Mouse (Mus musculus) hindbrain, embryonic 15.5 days (tissue): ENCODE results near the gene Hpse2. TPM values are rescaled to one million over a fixed set of nuclear protein-coding genes. Genes with fewer than 3 reads are reported as not detected.

Experiments
- ATAC-seq: fragments of 200-750 bp; cut with Nextera tagmentation; 2 replicates; pipeline ENCODE4 v1.8.0; 2017; ENCODE audit warnings: low read depth, moderate number of reproducible peaks, moderate TSS enrichment; ENCODE audit not compliant: low FRiP score
- H3K27ac ChIP-seq: fragments of 300-500 bp; sonication (generic); replicated peaks from 2 replicates; pipeline ENCODE4 v1.5.1; 2015; ENCODE audit warnings: mild to moderate bottlenecking, inconsistent platforms
- H3K27me3 ChIP-seq: fragments of 300-500 bp; sonication (generic); 2 replicates; pipeline ENCODE4 v1.6.1; 2015; ENCODE audit warnings: control low read depth, inconsistent platforms
- H3K36me3 ChIP-seq: fragments of 300-500 bp; sonication (generic); 2 replicates; pipeline ENCODE4 v1.6.1; 2015; ENCODE audit warnings: control low read depth, inconsistent platforms
- H3K4me1 ChIP-seq: fragments of 300-500 bp; sonication (generic); replicated peaks from 2 replicates; pipeline ENCODE4 v1.6.1; 2015; ENCODE audit warnings: control low read depth, inconsistent platforms
- H3K4me2 ChIP-seq: fragments of 300-500 bp; sonication (generic); 2 replicates; pipeline ENCODE4 v1.6.1; 2015; ENCODE audit warnings: moderate library complexity, mild to moderate bottlenecking, inconsistent platforms
- H3K4me3 ChIP-seq: fragments of 300-500 bp; sonication (generic); 2 replicates; pipeline ENCODE4 v1.5.1; 2015; ENCODE audit warnings: mild to moderate bottlenecking, inconsistent platforms
- H3K9ac ChIP-seq: fragments of 300-500 bp; sonication (generic); 2 replicates; pipeline ENCODE4 v1.6.1; 2015; ENCODE audit warnings: inconsistent platforms
- H3K9me3 ChIP-seq: fragments of 300-500 bp; sonication (generic); 2 replicates; pipeline ENCODE4 v1.6.1; 2016; ENCODE audit warnings: control low read depth, inconsistent platforms
- WGBS: fragments of 180-500 bp; shearing (Covaris S2); methylation state at CpG from one replicate; pipeline ENCODE4 v1.1.7; 2015; 5-methylcytosine and 5-hydroxymethylcytosine counted together
- polyA plus RNA-seq: library from polyadenylated mRNA; unstranded; fragments of >200 nt; fragmentation: Nextera tagmentation; extraction: Ambion mirVana; gene quantifications from 2 replicates; pipeline ENCODE4 v1.2.1, GENCODE M21; 2015

Hpse2 gene
- polyA plus RNA-seq, 1 experiment from 2014 or later: 0.32 TPM

DNA sequence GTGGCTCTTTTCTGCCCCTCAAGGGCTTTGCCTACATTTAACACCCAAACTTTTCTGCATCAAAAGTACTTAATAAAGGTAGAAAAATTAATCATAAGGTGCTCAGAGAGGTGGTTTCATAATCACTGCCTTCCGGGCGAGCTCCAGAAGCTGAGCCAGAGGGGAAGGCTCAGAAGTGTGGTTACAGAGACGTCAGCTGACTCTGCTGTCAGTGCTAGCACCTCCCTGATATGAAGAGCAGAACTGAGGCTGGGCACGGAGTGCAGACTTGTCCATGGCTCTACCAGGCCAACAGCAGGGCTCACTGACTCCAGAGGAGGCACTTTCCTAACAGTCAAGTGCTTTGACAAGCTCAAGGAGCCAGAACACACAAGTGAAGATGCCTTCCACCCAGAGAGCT, 559.0 kb downstream of the Hpse2 start:
- no peak overlapping the region for H3K4me3 ChIP-seq
- no peaks in the 10 kb centered on the region for H3K9me3 ChIP-seq
- H3K4me2 ChIP-seq: no peak overlapping the region
- H3K27ac ChIP-seq: no peak overlapping the region
- no peaks in the 10 kb centered on the region for H3K36me3 ChIP-seq
- 83% methylated on average over 4 of the region's 4 CpGs for WGBS
- ATAC-seq: no peak
- no peaks in the 10 kb centered on the region for H3K4me1 ChIP-seq
- H3K9ac ChIP-seq: no peak overlapping the region
- H3K27me3 ChIP-seq: no peaks in the 10 kb centered on the region

DNA sequence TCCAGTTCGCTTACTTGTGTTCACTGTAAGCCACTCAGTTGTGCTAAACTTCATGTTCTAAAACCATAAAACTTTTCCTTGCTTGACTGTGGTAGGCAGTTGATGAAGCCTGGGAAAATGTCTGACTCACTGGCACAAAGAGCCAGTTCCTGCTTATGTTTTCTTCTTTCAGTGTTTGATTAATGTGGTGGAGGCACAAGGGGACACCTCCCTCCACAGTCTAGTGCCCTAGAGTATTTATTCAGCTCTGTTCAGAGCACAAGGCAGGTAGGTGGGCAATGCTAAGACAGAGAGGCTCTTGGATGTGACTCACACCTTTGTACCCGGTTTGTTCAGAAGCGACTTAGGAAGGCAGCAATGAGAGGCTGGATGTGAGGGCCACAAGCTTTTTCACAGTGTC, 560.3 kb downstream of the Hpse2 start:
- H3K9me3 ChIP-seq: no peaks in the 10 kb centered on the region
- WGBS: 91% methylated on average over 3 of the region's 3 CpGs
- H3K27me3 ChIP-seq: no peaks in the 10 kb centered on the region
- no peak overlapping the region for H3K27ac ChIP-seq
- no peak for ATAC-seq
- no peaks in the 10 kb centered on the region for H3K4me1 ChIP-seq
- H3K9ac ChIP-seq: no peak overlapping the region
- no peak overlapping the region for H3K4me2 ChIP-seq
- H3K4me3 ChIP-seq: no peak overlapping the region
- no peaks in the 10 kb centered on the region for H3K36me3 ChIP-seq

DNA sequence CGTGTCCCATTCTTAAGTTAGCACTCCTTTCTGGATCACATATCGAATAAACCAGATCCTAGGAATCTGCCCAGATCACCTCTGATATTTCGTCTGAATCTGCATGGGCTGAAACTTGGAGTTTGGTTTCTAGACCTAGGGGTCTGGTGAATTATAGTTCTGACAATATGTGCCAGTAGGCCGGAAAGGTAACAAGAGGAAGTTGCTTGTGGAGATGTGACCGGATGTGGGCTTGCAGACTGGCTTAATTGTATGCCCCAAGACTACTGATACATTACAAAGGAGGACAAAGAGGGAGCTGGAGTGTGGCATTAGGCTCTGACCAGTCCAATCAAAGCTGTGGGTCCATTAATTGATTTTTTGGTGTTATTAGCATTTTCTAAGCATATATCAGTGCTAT, 568.0 kb downstream of the Hpse2 start:
- Histone ChIP-seq H3K4me2 (no peak overlapping the region), H3K27me3 (no peaks in the 10 kb centered on the region), H3K27ac (no peak overlapping the region), H3K4me3 (no peak overlapping the region), H3K9ac (no peak overlapping the region), H3K4me1 (no peaks in the 10 kb centered on the region), H3K36me3 (no peaks in the 10 kb centered on the region), H3K9me3 (no peaks in the 10 kb centered on the region)
- 89% methylated on average over 5 of the region's 5 CpGs for WGBS
- no peak for ATAC-seq

- no peak overlapping the region for H3K4me2 ChIP-seq
- H3K27ac ChIP-seq: no peak overlapping the region
- no peaks in the 10 kb centered on the region for H3K36me3 ChIP-seq
- H3K4me1 ChIP-seq: no peaks in the 10 kb centered on the region
- no peak for ATAC-seq
- no peaks in the 10 kb centered on the region for H3K9me3 ChIP-seq
- H3K9ac ChIP-seq: no peak overlapping the region
- no peak overlapping the region for H3K4me3 ChIP-seq
- WGBS: 58% methylated on average over 2 of the region's 2 CpGs
- H3K27me3 ChIP-seq: no peaks in the 10 kb centered on the region
Measured at GRCm38 (mm10) chr19:42817761-42818160, 570.4 kb downstream of the Hpse2 start.

DNA sequence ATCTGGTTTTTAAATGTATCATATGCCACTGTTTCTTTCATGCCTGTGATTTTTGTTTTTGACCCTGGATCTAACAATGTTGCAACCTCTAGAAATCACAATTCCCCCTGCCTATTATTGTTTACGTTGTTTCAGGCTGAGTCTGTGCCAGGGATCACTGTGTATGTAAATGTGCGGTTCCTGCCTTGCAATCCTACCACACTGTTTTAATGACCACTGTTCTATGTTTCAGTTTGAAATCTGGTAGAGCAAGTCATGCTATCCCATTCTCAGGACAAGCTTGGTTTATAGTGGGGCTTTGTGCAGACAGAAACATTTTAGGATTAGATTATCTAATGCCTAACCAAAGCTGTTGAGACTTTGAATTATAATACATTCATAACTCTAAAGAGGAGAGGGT, 571.9 kb downstream of the Hpse2 start:
- H3K9me3 ChIP-seq: no peaks in the 10 kb centered on the region
- WGBS: 89% methylated on average over 2 of the region's 2 CpGs

DNA sequence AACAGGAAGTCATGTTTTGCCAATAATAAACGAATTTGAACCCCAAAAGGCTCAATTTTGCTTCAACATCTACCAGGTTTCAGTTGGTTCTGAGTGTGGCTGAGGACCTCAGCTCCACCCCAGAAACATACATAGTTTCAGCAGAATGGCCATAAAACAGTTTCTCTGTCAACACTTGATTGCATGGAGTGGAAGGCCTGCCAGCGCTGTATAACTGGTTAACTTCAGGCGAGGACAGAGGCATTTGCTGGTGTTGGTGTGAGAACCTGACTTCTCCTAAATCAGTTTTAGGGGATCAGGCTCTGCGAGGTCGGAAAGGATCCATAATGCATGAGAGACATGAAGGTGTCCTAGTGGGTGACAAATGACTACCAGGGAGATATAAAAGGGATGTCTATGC, 578.0 kb downstream of the Hpse2 start:
- Histone ChIP-seq H3K4me3 (no peak overlapping the region), H3K27me3 (no peaks in the 10 kb centered on the region), H3K4me2 (no peak overlapping the region), H3K36me3 (no peaks in the 10 kb centered on the region), H3K9me3 (no peaks in the 10 kb centered on the region), H3K27ac (no peak overlapping the region), H3K4me1 (no peaks in the 10 kb centered on the region), H3K9ac (no peak overlapping the region)
- ATAC-seq: no peak
- 71% methylated on average over 5 of the region's 5 CpGs for WGBS

More for the DNA sequence above, 571.9 kb downstream of the Hpse2 start:
- no peaks in the 10 kb centered on the region for H3K36me3 ChIP-seq
- no peak overlapping the region for H3K4me3 ChIP-seq
- H3K9ac ChIP-seq: no peak overlapping the region
- H3K4me1 ChIP-seq: no peaks in the 10 kb centered on the region
- no peak overlapping the region for H3K27ac ChIP-seq
- H3K4me2 ChIP-seq: no peak overlapping the region
- H3K27me3 ChIP-seq: no peaks in the 10 kb centered on the region
- no peak for ATAC-seq

GRCm38 (mm10) chr19:42809491-42809890, 578.7 kb downstream of the Hpse2 start:
- WGBS: 90% methylated on average over 10 of the region's 10 CpGs
- Histone ChIP-seq H3K4me2 (no peak overlapping the region), H3K27me3 (no peaks in the 10 kb centered on the region), H3K36me3 (no peaks in the 10 kb centered on the region), H3K4me1 (no peaks in the 10 kb centered on the region), H3K9ac (no peak overlapping the region), H3K4me3 (no peak overlapping the region), H3K27ac (no peak overlapping the region), H3K9me3 (no peaks in the 10 kb centered on the region)
- ATAC-seq: no peak

DNA sequence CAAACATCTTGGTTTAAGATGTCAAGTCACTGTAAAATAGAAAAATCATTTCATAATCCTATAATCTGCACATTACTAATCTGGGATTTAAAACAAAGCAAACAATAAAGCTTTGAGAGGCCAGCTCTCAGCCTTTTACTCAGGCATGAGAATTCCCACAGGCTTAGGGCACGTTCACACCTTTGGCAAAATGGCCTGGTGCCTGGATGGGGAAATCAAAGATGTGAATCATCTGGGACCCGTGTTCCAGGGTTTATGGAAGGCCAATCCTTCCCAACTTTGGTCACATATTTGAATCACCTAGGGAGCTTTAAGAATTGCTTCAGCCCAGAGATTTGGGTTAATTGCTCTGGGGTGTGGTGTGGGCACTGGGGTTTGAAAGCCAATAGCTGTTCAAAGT, 590.3 kb downstream of the Hpse2 start:
- Histone ChIP-seq H3K9me3 (no peaks in the 10 kb centered on the region), H3K27me3 (no peaks in the 10 kb centered on the region), H3K9ac (no peak overlapping the region), H3K4me2 (no peak overlapping the region), H3K27ac (no peak overlapping the region), H3K4me1 (peaks cover 6% of the 10 kb centered on the region), H3K36me3 (no peaks in the 10 kb centered on the region), H3K4me3 (no peak overlapping the region)
- 76% methylated on average over 2 of the region's 2 CpGs for WGBS
- no peak for ATAC-seq

GRCm38 (mm10) chr19:42795801-42796200, 592.4 kb downstream of the Hpse2 start:
- Histone ChIP-seq H3K36me3 (no peaks in the 10 kb centered on the region), H3K27me3 (no peaks in the 10 kb centered on the region), H3K9me3 (no peaks in the 10 kb centered on the region), H3K9ac (no peak overlapping the region), H3K27ac (no peak overlapping the region), H3K4me3 (peak overlapping the region; percentile 43), H3K4me2 (peak overlapping the region; percentile 93), H3K4me1 (peaks cover 6% of the 10 kb centered on the region)
- WGBS: 27% methylated on average over 9 of the region's 9 CpGs
- ATAC-seq: no peak

DNA sequence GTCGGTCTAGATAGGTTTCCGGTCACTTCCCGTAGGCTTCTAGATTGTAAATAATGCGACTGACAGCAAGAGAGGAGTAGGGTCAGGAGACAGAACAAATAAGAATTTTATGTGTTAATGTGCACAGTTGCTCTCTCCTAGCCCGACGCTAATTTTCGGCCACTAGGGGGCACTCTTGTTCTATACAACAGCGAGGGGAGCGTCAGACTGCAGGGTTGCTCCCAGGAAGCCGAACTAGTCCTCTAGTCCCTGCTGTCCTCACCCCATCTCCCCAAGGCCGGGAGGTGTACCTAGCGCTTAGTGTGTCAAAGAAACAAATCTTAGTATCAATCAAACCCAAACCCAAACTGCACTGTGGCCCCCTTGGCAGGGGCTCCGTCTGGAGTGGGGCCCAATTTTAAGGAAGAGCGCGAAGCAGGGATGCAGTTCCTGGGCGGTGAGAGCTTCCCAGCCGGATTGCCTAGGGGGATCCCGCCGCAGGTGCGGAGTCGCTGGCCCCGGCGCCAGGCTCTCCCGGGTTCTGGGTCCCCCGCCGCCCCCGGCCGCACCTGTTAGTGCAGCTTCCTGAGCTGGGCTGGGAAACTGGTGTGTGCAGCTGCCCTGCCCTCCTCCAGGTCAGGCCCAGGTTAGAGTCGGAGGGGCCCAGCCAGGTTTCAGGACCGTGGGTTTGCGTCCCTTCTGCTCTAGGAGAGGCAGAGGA, 593.1 kb downstream of the Hpse2 start:
- H3K4me1 ChIP-seq: peaks cover 6% of the 10 kb centered on the region
- no peak overlapping the region for H3K27ac ChIP-seq
- peak overlapping the region; percentile 43 for H3K4me3 ChIP-seq
- no peaks in the 10 kb centered on the region for H3K27me3 ChIP-seq
- H3K9ac ChIP-seq: peak overlapping the region; percentile 55
- peak overlapping the region; percentile 93 for H3K4me2 ChIP-seq
- no peaks in the 10 kb centered on the region for H3K36me3 ChIP-seq
- peak; percentile 92 for ATAC-seq
- WGBS: 1% methylated on average over 31 of the region's 31 CpGs
- no peaks in the 10 kb centered on the region for H3K9me3 ChIP-seq

GRCm38 (mm10) chr19:42788311-42788710, 599.8 kb downstream of the Hpse2 start:
- no peak overlapping the region for H3K4me3 ChIP-seq
- 46% methylated on average over 5 of the region's 5 CpGs for WGBS
- no peak overlapping the region for H3K9ac ChIP-seq
- ATAC-seq: 0 out of 2 replicates have a peak, but pooled peaks have one; percentile 43
- H3K9me3 ChIP-seq: no peaks in the 10 kb centered on the region
- H3K27ac ChIP-seq: no peak overlapping the region
- H3K4me1 ChIP-seq: peaks cover 10% of the 10 kb centered on the region
- no peaks in the 10 kb centered on the region for H3K36me3 ChIP-seq
- no peak overlapping the region for H3K4me2 ChIP-seq
- no peaks in the 10 kb centered on the region for H3K27me3 ChIP-seq

- Histone ChIP-seq H3K4me3 (no peak overlapping the region), H3K36me3 (no peaks in the 10 kb centered on the region), H3K27me3 (no peaks in the 10 kb centered on the region), H3K9ac (no peak overlapping the region), H3K9me3 (no peaks in the 10 kb centered on the region), H3K27ac (peak overlapping the region; percentile 53), H3K4me1 (peaks cover 10% of the 10 kb centered on the region), H3K4me2 (no peak overlapping the region)
- ATAC-seq: no peak; the same call in 1 of the 2 replicates
- WGBS: 38% methylated on average over 8 of the region's 8 CpGs
Measured at GRCm38 (mm10) chr19:42785562-42786220, 602.5 kb downstream of the Hpse2 start.
